Mouse (Mus musculus): ENCODE data around the gene Gca.

- TF ChIP-seq CTCF (IDR thresholded peaks at IDR 0.05; ENCODE audit: extremely low read depth, insufficient read length, insufficient replicate concordance, low read depth, low read length) (no peak), POLR2A (IDR thresholded peaks at IDR 0.05; ENCODE audit: low read depth, low read length) (no peak)
These were observed 63.6 kb downstream of the Gca start for GRCm38 (mm10) chr2:62727732-62728131.

All from small intestine, adult 2 months (tissue).